8 mouse cellular contexts compared by ENCODE assay signal in genomic region chr16:45352875-45353274, GRCm38 (mm10). TPM values are rescaled to one million over a fixed set of nuclear protein-coding genes. Genes with fewer than 3 reads are reported as not detected.
DNase-seq lines count a peak whose midpoint lies in the region; ATAC-seq lines count a peak whose summit lies in the region.

No protein-coding gene starts in this region.

- no peaks in the 10 kb centered on the region for H3K4me1 ChIP-seq in heart, embryonic 10.5 days
- H3K4me1 ChIP-seq in hindbrain, embryonic 16.5 days (ENCODE audit: control insufficient read depth, insufficient read depth, low read depth, low read length): no peaks in the 10 kb centered on the region
- H3K4me1 ChIP-seq in midbrain, embryonic 13.5 days (replicated peaks): 0 out of 2 replicates have a peak, but pooled peaks cover 3% of the 10 kb centered on the region

- no peak overlapping the region for H3K27ac ChIP-seq in heart, embryonic 10.5 days
- H3K27ac ChIP-seq in hindbrain, embryonic 16.5 days (ENCODE audit: low read depth, low read length): no peak overlapping the region
- no peak overlapping the region for H3K27ac ChIP-seq in midbrain, embryonic 13.5 days

- H3K27me3 ChIP-seq in heart, embryonic 10.5 days (ENCODE audit: insufficient read depth, poor library complexity, severe bottlenecking): no peaks in the 10 kb centered on the region
- H3K27me3 ChIP-seq in hindbrain, embryonic 16.5 days (replicated peaks; ENCODE audit: control insufficient read depth, insufficient read depth, low read length): no peaks in the 10 kb centered on the region
- no peaks in the 10 kb centered on the region for H3K27me3 ChIP-seq in midbrain, embryonic 13.5 days

- no peak overlapping the region for H3K9ac ChIP-seq in hindbrain, embryonic 16.5 days (ENCODE audit: low read depth, low read length)
- H3K9ac ChIP-seq in midbrain, embryonic 13.5 days (replicated peaks): no peak overlapping the region

- 0 out of 2 replicates have a peak, but pooled peaks have one; percentile 78 for ATAC-seq in hindbrain, embryonic 16.5 days
- peak; percentile 88 for ATAC-seq in midbrain, embryonic 13.5 days

- intact Hi-C loops in heart, postnatal 25 days (cut with DNase I): loop anchor here (2.0 kb wide), 1 partner anchor 14 kb away; no protein-coding TSS in a partner anchor

- no peak overlapping the region for H3K4me2 ChIP-seq in hindbrain, embryonic 16.5 days (ENCODE audit: low read length)
- H3K4me2 ChIP-seq in midbrain, embryonic 13.5 days (replicated peaks): no peak overlapping the region

- H3K36me3 ChIP-seq in heart, embryonic 10.5 days: no peaks in the 10 kb centered on the region
- no peaks in the 10 kb centered on the region for H3K36me3 ChIP-seq in hindbrain, embryonic 16.5 days (ENCODE audit: control insufficient read depth, insufficient read depth, low read length)
- H3K36me3 ChIP-seq in midbrain, embryonic 13.5 days: no peaks in the 10 kb centered on the region

- H3K9me3 ChIP-seq in heart, embryonic 10.5 days: no peaks in the 10 kb centered on the region
- H3K9me3 ChIP-seq in hindbrain, embryonic 16.5 days (ENCODE audit: control insufficient read depth, low read length): no peaks in the 10 kb centered on the region
- H3K9me3 ChIP-seq in midbrain, embryonic 13.5 days: no peaks in the 10 kb centered on the region

- peak; percentile 87 for DNase-seq in heart, embryonic 10.5 days (ENCODE audit: low spot score)
- no peak for DNase-seq in heart, postnatal 25 days (ENCODE audit: low spot score)
- peak; percentile 33 for DNase-seq in embryo, embryonic 11 days
- no peak for DNase-seq in urinary bladder, postnatal 10 days (ENCODE audit: low spot score)
- DNase-seq in right cerebral cortex, postnatal 14 days: no peak
- DNase-seq in right cerebral cortex, adult 2 months (ENCODE audit: low spot score in 2 of 2): no peak

- no peak overlapping the region for H3K4me3 ChIP-seq in heart, embryonic 10.5 days
- no peak overlapping the region for H3K4me3 ChIP-seq in hindbrain, embryonic 16.5 days (ENCODE audit: low read length)
- no peak overlapping the region for H3K4me3 ChIP-seq in midbrain, embryonic 13.5 days (replicated peaks)

RNA-seq across cellular contexts. Expression of gene Cd200, which starts 56.0 kb away (rescaled TPM):
- 4.2 and 6.1 TPM in 2 replicates for polyA plus RNA-seq in heart, embryonic 10.5 days (2016; fragmentation: Nextera tagmentation; extraction: Ambion mirVana)
- total RNA-seq in heart, postnatal 25 days (2021): 10 to 100 TPM; 60.5 to 61.8 TPM
- polyA plus RNA-seq in hindbrain, embryonic 16.5 days (2015; fragmentation: Nextera tagmentation; extraction: Ambion mirVana): 364 and 369 TPM in 2 replicates
- polyA plus RNA-seq in midbrain, embryonic 13.5 days (2015; fragmentation: Nextera tagmentation; extraction: Ambion mirVana): 226 and 244 TPM in 2 replicates

Comparison
In these comparisons a context has a peak if more than half of its experiments do, and no peak if none do; other contexts are left out.
1. DNase-seq: peak in heart, embryonic 10.5 days (single experiment) and embryo, embryonic 11 days (single experiment); none in heart, postnatal 25 days (single experiment), urinary bladder, postnatal 10 days (single experiment), right cerebral cortex, postnatal 14 days (single experiment) and right cerebral cortex, adult 2 months (0 of 2).
2. RNA of gene Cd200, which starts 56.0 kb away (polyA plus RNA-seq): 364 to 369 TPM in hindbrain, embryonic 16.5 days and 226 to 244 TPM in midbrain, embryonic 13.5 days; 4.2 to 6.1 TPM in heart, embryonic 10.5 days; every median in the first group is over 10 times any median in the second.